Mouse (Mus musculus) midbrain, embryonic 16.5 days (tissue): ENCODE data around the gene Plekhg1. TPM values are rescaled to one million over a fixed set of nuclear protein-coding genes. Genes with fewer than 3 reads are reported as not detected.

ENCODE experiments used
- ATAC-seq: fragments of 200-750 bp; cut with Nextera tagmentation; 2 replicates; pipeline ENCODE4 v1.8.0; 2017; ENCODE audit warnings: moderate TSS enrichment
- H3K27ac ChIP-seq: fragments of 300-500 bp; sonication (generic); 2 replicates; pipeline ENCODE4 v1.5.1; 2014; ENCODE audit warnings: mild to moderate bottlenecking, low read length, mixed read lengths
- H3K27me3 ChIP-seq: fragments of 300-500 bp; sonication (generic); 2 replicates; pipeline ENCODE4 v1.6.1; 2014; ENCODE audit warnings: low read depth, low read length, mixed read lengths; ENCODE audit not compliant: control insufficient read depth, insufficient read depth
- H3K36me3 ChIP-seq: fragments of 300-500 bp; sonication (generic); 2 replicates; pipeline ENCODE4 v1.6.1; 2014; ENCODE audit warnings: mild to moderate bottlenecking, low read length, moderate library complexity, mixed read lengths; ENCODE audit not compliant: control insufficient read depth, insufficient read depth
- H3K4me1 ChIP-seq: fragments of 300-500 bp; sonication (generic); 2 replicates; pipeline ENCODE4 v1.6.1; 2014; ENCODE audit warnings: mild to moderate bottlenecking, low read length, mixed read lengths; ENCODE audit not compliant: control insufficient read depth, insufficient read depth
- H3K4me2 ChIP-seq: fragments of 300-500 bp; sonication (generic); 2 replicates; pipeline ENCODE4 v1.6.1; 2014; ENCODE audit warnings: mild to moderate bottlenecking, low read length, mixed read lengths
- H3K4me3 ChIP-seq: fragments of 300-500 bp; sonication (generic); 2 replicates; pipeline ENCODE4 v1.5.1; 2014; ENCODE audit warnings: low read depth, mild to moderate bottlenecking, low read length, moderate library complexity, mixed read lengths
- H3K9ac ChIP-seq: fragments of 300-500 bp; sonication (generic); 2 replicates; pipeline ENCODE4 v1.6.1; 2014; ENCODE audit warnings: low read depth, low read length, mixed read lengths
- H3K9me3 ChIP-seq: fragments of 300-500 bp; sonication (generic); replicated peaks from 2 replicates; pipeline ENCODE4 v1.6.1; 2014; ENCODE audit warnings: mild to moderate bottlenecking, low read length, mixed read lengths; ENCODE audit not compliant: control insufficient read depth, poor library complexity, severe bottlenecking
- WGBS: fragments of 180-500 bp; shearing (Covaris S2); extraction: QIAGEN DNeasy Blood & Tissue Kit; methylation state at CpG from one replicate; pipeline ENCODE4 v1.1.7; 2014; 5-methylcytosine and 5-hydroxymethylcytosine counted together
- polyA plus RNA-seq: library from polyadenylated mRNA; unstranded; fragments of >200 nt; fragmentation: Nextera tagmentation; extraction: Ambion mirVana; gene quantifications from 2 replicates; pipeline ENCODE4 v1.2.1, GENCODE M21; 2015

Plekhg1 gene
- polyA plus RNA-seq, 1 experiment from 2014 or later: 7.8 TPM

- H3K27me3 ChIP-seq: no peaks in the 10 kb centered on the region
- H3K27ac ChIP-seq: no peak overlapping the region; the same call in 1 of the 2 replicates
- H3K9me3 ChIP-seq: no peaks in the 10 kb centered on the region
- H3K4me2 ChIP-seq: no peak overlapping the region
- no peaks in the 10 kb centered on the region for H3K36me3 ChIP-seq
- no peak overlapping the region for H3K9ac ChIP-seq
- ATAC-seq: peak; percentile 34
- 12% methylated on average over 5 of the region's 5 CpGs for WGBS
- H3K4me1 ChIP-seq: peaks cover 15% of the 10 kb centered on the region; the same call in 1 of the 2 replicates
- H3K4me3 ChIP-seq: no peak overlapping the region
Observed at GRCm38 (mm10) chr10:3857912-3858311, 117.7 kb downstream of the Plekhg1 start.

GRCm38 (mm10) chr10:3858437-3858836 lies 118.3 kb downstream of the Plekhg1 start:
- H3K27ac ChIP-seq: no peak overlapping the region; the same call in 1 of the 2 replicates
- no peaks in the 10 kb centered on the region for H3K27me3 ChIP-seq
- WGBS: 21% methylated on average over 4 of the region's 4 CpGs
- H3K4me2 ChIP-seq: no peak overlapping the region
- H3K9me3 ChIP-seq: no peaks in the 10 kb centered on the region
- H3K4me1 ChIP-seq: peaks cover 17% of the 10 kb centered on the region
- no peak overlapping the region for H3K4me3 ChIP-seq
- no peaks in the 10 kb centered on the region for H3K36me3 ChIP-seq
- no peak overlapping the region for H3K9ac ChIP-seq
- ATAC-seq: peak; percentile 76

DNA sequence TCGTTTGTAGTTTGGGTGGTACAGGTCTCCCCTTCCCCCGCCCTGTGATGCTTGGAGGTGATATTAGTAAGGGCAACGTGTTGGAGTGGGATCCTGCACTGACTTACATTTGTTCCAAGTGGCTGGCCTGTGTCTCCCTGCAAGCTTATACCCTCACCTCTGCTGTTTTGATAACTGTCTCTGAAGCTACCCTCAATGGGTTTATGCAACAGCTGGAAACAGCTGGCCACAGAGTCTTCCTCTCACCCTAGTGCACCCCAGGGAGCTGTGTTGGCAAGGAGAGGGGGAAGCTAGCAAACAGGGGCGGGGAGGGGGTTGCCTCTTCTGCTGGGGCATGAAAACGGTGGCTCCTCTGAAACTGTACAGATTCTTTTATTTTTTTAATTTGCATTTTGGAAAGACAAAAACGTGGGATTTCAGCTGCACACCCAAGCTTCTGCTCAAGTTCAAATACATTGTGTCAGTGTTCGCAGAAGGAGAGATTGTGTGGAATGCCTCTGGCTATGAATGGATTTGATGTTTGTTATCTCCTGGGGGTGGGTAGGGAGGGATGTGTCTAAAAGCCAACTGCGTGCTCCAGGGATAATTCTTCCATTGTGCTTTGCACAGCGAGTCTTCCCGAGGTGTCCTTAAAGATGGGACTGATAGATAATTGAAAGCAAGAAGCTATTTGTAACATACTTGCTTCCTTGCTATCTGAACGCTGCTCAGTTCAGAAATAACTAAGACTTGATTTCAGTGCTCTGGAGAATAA lies 119.0 kb downstream of the Plekhg1 start:
- Histone ChIP-seq H3K27ac (no peak overlapping the region), H3K36me3 (no peaks in the 10 kb centered on the region), H3K4me2 (no peak overlapping the region), H3K27me3 (no peaks in the 10 kb centered on the region), H3K9ac (no peak overlapping the region), H3K9me3 (no peaks in the 10 kb centered on the region), H3K4me1 (peaks cover 24% of the 10 kb centered on the region), H3K4me3 (no peak overlapping the region)
- ATAC-seq: peak; percentile 19; the same call in 1 of the 2 replicates
- WGBS: 19% methylated on average over 11 of the region's 11 CpGs

- Histone ChIP-seq H3K27ac (peak overlapping the region; percentile 36), H3K4me2 (peak overlapping the region; percentile 61), H3K36me3 (no peaks in the 10 kb centered on the region), H3K9ac (peak overlapping the region; percentile 54; the same call in 1 of the 2 replicates), H3K4me3 (peak overlapping the region; percentile 24), H3K27me3 (no peaks in the 10 kb centered on the region), H3K4me1 (peaks cover 18% of the 10 kb centered on the region), H3K9me3 (no peaks in the 10 kb centered on the region)
- peak; percentile 76 for ATAC-seq
- 3% methylated on average over 12 of the region's 12 CpGs for WGBS
Observed at GRCm38 (mm10) chr10:3863411-3864195, 123.4 kb downstream of the Plekhg1 start.

DNA sequence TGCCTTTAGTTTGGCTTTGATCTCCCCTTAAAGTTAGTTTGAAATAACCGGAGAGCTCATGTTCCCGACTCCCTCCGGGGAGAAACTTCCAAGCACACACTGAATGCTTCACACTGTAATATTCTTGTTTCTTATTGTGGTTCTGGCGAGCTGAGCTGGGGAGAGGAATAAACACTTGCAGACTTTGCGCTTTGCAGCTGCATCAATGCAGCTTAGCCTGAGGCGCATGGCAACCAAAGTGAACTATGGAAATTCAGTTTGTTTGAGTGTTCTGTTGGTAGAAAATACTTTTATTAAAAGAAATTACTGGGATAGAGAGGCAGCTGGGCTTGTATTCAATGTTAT lies 124.0 kb downstream of the Plekhg1 start:
- Histone ChIP-seq H3K4me2 (peak overlapping the region; percentile 61), H3K4me3 (peak overlapping the region; percentile 24), H3K9me3 (no peaks in the 10 kb centered on the region), H3K9ac (peak overlapping the region; percentile 54; the same call in 1 of the 2 replicates), H3K27me3 (no peaks in the 10 kb centered on the region), H3K27ac (0 out of 2 replicates have a peak overlapping the region, but pooled peaks have one; percentile 36), H3K4me1 (peaks cover 12% of the 10 kb centered on the region), H3K36me3 (no peaks in the 10 kb centered on the region)
- ATAC-seq: peak; percentile 66; the same call in 1 of the 2 replicates
- WGBS: 2% methylated on average over 6 of the region's 6 CpGs

DNA sequence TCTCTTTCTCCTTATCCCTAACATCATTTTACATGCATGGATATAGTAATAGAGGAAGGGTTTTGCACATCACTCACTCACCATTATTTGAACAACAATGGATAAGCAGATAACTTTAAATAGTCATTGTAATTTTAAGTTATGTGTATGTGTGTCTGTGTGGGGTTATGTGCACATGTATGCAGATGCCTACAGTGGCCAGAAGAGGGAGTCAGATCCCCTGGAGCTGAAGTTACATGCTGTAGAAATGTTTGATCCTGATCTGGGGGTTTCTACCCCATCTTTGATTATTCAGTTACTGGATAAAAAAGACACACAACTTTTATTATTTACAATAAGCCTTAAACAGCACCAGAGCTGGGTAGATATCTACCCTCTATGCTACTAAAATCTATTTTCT lies 127.1 kb downstream of the Plekhg1 start:
- Histone ChIP-seq H3K4me1 (peaks cover 10% of the 10 kb centered on the region), H3K9me3 (no peaks in the 10 kb centered on the region), H3K4me3 (no peak overlapping the region), H3K9ac (no peak overlapping the region), H3K36me3 (no peaks in the 10 kb centered on the region), H3K27ac (no peak overlapping the region), H3K4me2 (no peak overlapping the region), H3K27me3 (no peaks in the 10 kb centered on the region)
- no peak for ATAC-seq

GRCm38 (mm10) chr10:3870828-3871227 lies 130.7 kb downstream of the Plekhg1 start:
- Histone ChIP-seq H3K9ac (no peak overlapping the region), H3K27me3 (no peaks in the 10 kb centered on the region), H3K4me2 (no peak overlapping the region), H3K36me3 (0 out of 2 replicates have a peak, but pooled peaks cover 3% of the 10 kb centered on the region), H3K27ac (no peak overlapping the region), H3K4me1 (no peaks in the 10 kb centered on the region), H3K9me3 (no peaks in the 10 kb centered on the region), H3K4me3 (no peak overlapping the region)
- ATAC-seq: no peak
- WGBS: 88% methylated on average over 5 of the region's 5 CpGs

DNA sequence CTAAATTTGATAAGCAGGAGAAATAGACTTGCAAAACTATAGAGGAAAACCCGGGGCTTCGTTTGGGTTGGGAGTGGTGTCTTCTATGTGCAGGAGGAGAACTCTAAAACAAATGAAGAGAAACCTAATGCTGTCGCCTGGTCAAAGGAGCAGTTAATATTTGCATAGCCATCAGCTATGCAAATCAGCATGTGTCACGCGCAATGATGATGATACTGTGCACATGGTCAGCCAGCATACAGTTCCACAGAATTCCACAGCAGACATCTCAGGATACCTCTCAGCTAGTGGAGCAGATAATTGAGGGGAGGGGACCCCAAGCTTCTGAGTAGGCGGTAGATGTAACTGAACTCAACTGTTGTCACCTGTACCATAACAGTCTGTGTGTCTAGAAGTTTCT lies 133.3 kb downstream of the Plekhg1 start:
- Histone ChIP-seq H3K27ac (no peak overlapping the region), H3K36me3 (0 out of 2 replicates have a peak, but pooled peaks cover 3% of the 10 kb centered on the region), H3K9me3 (no peaks in the 10 kb centered on the region), H3K9ac (no peak overlapping the region), H3K4me1 (no peaks in the 10 kb centered on the region), H3K4me2 (no peak overlapping the region), H3K4me3 (no peak overlapping the region), H3K27me3 (no peaks in the 10 kb centered on the region)
- 95% methylated on average over 6 of the region's 6 CpGs for WGBS
- ATAC-seq: no peak
